Mouse (Mus musculus): ENCODE data around the gene Tcam1. TPM values are rescaled to one million over a fixed set of nuclear protein-coding genes. Genes with fewer than 3 reads are reported as not detected.

The Tcam1 gene
- total RNA-seq, 1 experiment: 1.0 TPM

DNA sequence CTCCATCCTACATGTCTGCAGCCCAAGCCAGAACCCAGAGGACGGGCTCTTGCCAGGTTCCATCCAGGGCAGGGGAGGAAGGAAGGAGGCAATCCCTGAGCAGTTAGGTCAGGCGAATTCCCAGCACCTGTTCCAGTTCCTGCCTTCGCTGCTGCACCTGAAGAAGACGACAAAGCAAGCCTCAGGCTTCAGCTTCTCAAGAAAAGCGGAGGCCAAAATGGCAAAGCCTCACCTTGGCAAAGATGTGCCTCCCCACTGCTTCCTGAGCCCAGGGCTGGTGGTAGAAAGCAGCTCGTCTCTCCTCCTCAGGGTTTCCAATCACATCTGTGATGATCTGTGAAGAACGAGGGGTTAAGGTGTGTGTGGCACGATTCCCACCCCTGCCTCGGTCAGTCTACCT is 12.5 kb upstream of the Tcam1 start:
- no peak for DNase-seq (ENCODE audit: low read depth, low spot score)
- no peaks in the 10 kb centered on the region for H3K9me3 ChIP-seq (ENCODE audit: control insufficient read depth, insufficient read depth, low read depth, low read length)
- in situ Hi-C loops (cut with MboI; ENCODE audit: low sequenced_read_pairs in 2 of 2, unreplicated experiment in 2 of 2): no loop called here
- H3K4me1 ChIP-seq (ENCODE audit: control insufficient read depth in 2 of 2, insufficient read depth in 2 of 2, low read length in 2 of 2, poor library complexity in 1 of 2): peaks cover 3 to 6% of the 10 kb centered on the region in 2 experiments; a peak in 2 of 4 replicates
- H3K9ac ChIP-seq (ENCODE audit: insufficient read depth, low read depth, low read length, poor library complexity, severe bottlenecking): no peak overlapping the region
- no peak overlapping the region for H3K27ac ChIP-seq (ENCODE audit: insufficient read depth, low read depth, low read length, poor library complexity, severe bottlenecking)
- TF ChIP-seq MAFK (IDR thresholded peaks at IDR 0.05; ENCODE audit: insufficient read depth, low read depth, low read length) (no peak), ZC3H11A (IDR thresholded peaks at IDR 0.05; ENCODE audit: borderline replicate concordance, low read depth, low read length) (no peak)
- peaks cover 56% of the 10 kb centered on the region for H3K36me3 ChIP-seq (ENCODE audit: control insufficient read depth, insufficient read depth, low read length, poor library complexity, severe bottlenecking)
- H3K4me3 ChIP-seq (ENCODE audit: insufficient read depth in 1 of 2, low read depth in 1 of 2, low read length in 2 of 2, poor library complexity in 1 of 2, severe bottlenecking in 1 of 2): no peak overlapping the region

DNA sequence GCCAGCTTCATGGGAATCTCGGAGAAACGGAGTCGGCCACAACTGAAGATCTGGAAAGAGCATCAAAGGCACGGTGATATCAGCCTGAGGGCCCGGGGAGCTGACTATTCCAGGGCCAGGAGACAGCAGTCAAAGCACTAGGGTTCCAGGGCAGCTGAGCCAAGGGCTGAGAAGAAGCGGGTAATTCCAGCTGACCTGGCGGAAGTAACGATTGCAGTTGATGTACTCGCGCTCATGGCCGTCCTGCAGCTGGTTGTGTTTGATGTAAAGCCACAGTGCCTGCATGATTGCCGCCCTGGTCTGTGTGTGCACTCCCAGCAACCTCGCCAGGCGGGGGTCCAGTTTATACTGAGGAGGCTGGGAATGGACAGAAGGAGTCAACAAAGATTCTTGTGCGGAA is 11.5 kb upstream of the Tcam1 start:
- H3K9ac ChIP-seq (ENCODE audit: insufficient read depth, low read depth, low read length, poor library complexity, severe bottlenecking): no peak overlapping the region
- H3K36me3 ChIP-seq (ENCODE audit: control insufficient read depth, insufficient read depth, low read length, poor library complexity, severe bottlenecking): peaks cover 53% of the 10 kb centered on the region
- no peak overlapping the region for H3K4me3 ChIP-seq (ENCODE audit: insufficient read depth in 1 of 2, low read depth in 1 of 2, low read length in 2 of 2, poor library complexity in 1 of 2, severe bottlenecking in 1 of 2)
- H3K4me1 ChIP-seq (ENCODE audit: control insufficient read depth in 2 of 2, insufficient read depth in 2 of 2, low read length in 2 of 2, poor library complexity in 1 of 2): peaks cover 6 to 7% of the 10 kb centered on the region in 2 experiments; a peak in 3 of 4 replicates
- TF ChIP-seq ZC3H11A (IDR thresholded peaks at IDR 0.05; ENCODE audit: borderline replicate concordance, low read depth, low read length) (no peak), MAFK (IDR thresholded peaks at IDR 0.05; ENCODE audit: insufficient read depth, low read depth, low read length) (no peak), ZNF384 (IDR thresholded peaks at IDR 0.05; ENCODE audit: low read depth, low read length) (no peak), HCFC1 (IDR thresholded peaks at IDR 0.05; ENCODE audit: borderline replicate concordance, insufficient read depth, low read length) (no peak), CHD2 (IDR thresholded peaks at IDR 0.05; ENCODE audit: low read depth, low read length) (no peak)
- H3K9me3 ChIP-seq (ENCODE audit: control insufficient read depth, insufficient read depth, low read depth, low read length): no peaks in the 10 kb centered on the region
- no peak for DNase-seq (ENCODE audit: low read depth, low spot score)
- in situ Hi-C loops (cut with MboI; ENCODE audit: low sequenced_read_pairs in 2 of 2, unreplicated experiment in 2 of 2): no loop called here
- H3K27ac ChIP-seq (ENCODE audit: insufficient read depth, low read depth, low read length, poor library complexity, severe bottlenecking): no peak overlapping the region

DNA sequence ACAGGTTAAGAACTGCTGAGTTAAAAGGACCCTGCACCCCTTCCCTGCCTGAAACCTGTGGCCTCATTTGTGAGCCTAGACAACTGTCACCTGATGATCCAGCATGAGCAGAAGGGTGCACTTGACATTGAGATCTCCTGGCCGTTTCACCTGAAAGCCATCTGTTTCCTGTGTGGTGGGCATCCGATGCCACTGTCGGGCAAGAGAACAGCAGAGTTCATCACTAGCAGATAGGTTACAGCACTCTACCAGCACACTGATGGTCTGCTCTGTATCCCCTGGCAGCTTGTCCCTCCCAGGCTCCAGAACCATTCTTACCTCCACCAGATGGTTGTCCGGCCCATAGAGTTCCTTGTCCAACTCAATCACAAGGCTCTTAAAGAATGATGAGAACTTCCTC is 10.9 kb upstream of the Tcam1 start:
- Histone ChIP-seq H3K27ac (ENCODE audit: insufficient read depth, low read depth, low read length, poor library complexity, severe bottlenecking) (no peak overlapping the region), H3K9me3 (ENCODE audit: control insufficient read depth, insufficient read depth, low read depth, low read length) (no peaks in the 10 kb centered on the region), H3K4me3 (ENCODE audit: insufficient read depth in 1 of 2, low read depth in 1 of 2, low read length in 2 of 2, poor library complexity in 1 of 2, severe bottlenecking in 1 of 2) (no peak overlapping the region), H3K4me1 (ENCODE audit: control insufficient read depth in 2 of 2, insufficient read depth in 2 of 2, low read length in 2 of 2, poor library complexity in 1 of 2) (peaks cover 7 to 8% of the 10 kb centered on the region in 2 experiments; a peak in 3 of 4 replicates), H3K36me3 (ENCODE audit: control insufficient read depth, insufficient read depth, low read length, poor library complexity, severe bottlenecking) (peaks cover 53% of the 10 kb centered on the region), H3K9ac (ENCODE audit: insufficient read depth, low read depth, low read length, poor library complexity, severe bottlenecking) (no peak overlapping the region)
- in situ Hi-C loops (cut with MboI; ENCODE audit: low sequenced_read_pairs in 2 of 2, unreplicated experiment in 2 of 2): no loop called here
- no peak for DNase-seq (ENCODE audit: low read depth, low spot score)
- no peak for TF ChIP-seq MAFK (IDR thresholded peaks at IDR 0.05; ENCODE audit: insufficient read depth, low read depth, low read length)
- no peak for TF ChIP-seq ZC3H11A (IDR thresholded peaks at IDR 0.05; ENCODE audit: borderline replicate concordance, low read depth, low read length)
- no peak for TF ChIP-seq CHD2 (IDR thresholded peaks at IDR 0.05; ENCODE audit: low read depth, low read length)
- no peak for TF ChIP-seq HCFC1 (IDR thresholded peaks at IDR 0.05; ENCODE audit: borderline replicate concordance, insufficient read depth, low read length)

DNA sequence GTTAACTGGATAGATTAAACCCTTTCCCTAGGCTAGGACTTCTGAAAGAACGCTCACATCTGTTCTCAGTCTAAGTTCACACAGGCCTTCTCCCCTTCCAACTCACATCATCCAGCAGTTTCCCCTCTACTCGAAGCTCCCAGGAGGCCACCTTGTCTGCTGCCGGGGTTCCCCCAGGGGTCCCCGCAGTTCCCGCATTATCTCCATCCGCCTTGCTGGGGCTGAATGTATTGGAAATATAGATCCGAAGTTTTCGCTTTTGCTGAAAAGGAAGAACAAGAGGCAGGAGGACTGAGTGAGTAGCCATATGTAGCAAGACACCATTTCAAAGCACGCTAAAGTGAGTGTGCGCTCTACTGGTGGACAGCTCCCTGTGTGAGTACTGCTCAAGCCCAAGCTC is 10.0 kb upstream of the Tcam1 start:
- in situ Hi-C loops (cut with MboI; ENCODE audit: low sequenced_read_pairs in 2 of 2, unreplicated experiment in 2 of 2): no loop called here
- Histone ChIP-seq H3K9ac (ENCODE audit: insufficient read depth, low read depth, low read length, poor library complexity, severe bottlenecking) (no peak overlapping the region), H3K27ac (ENCODE audit: insufficient read depth, low read depth, low read length, poor library complexity, severe bottlenecking) (no peak overlapping the region), H3K4me1 (ENCODE audit: control insufficient read depth in 2 of 2, insufficient read depth in 2 of 2, low read length in 2 of 2, poor library complexity in 1 of 2) (peaks cover 7 to 12% of the 10 kb centered on the region in 2 experiments), H3K36me3 (ENCODE audit: control insufficient read depth, insufficient read depth, low read length, poor library complexity, severe bottlenecking) (peaks cover 47% of the 10 kb centered on the region), H3K9me3 (ENCODE audit: control insufficient read depth, insufficient read depth, low read depth, low read length) (no peaks in the 10 kb centered on the region), H3K4me3 (ENCODE audit: insufficient read depth in 1 of 2, low read depth in 1 of 2, low read length in 2 of 2, poor library complexity in 1 of 2, severe bottlenecking in 1 of 2) (no peak overlapping the region)
- DNase-seq (ENCODE audit: low read depth, low spot score): no peak
- TF ChIP-seq HCFC1 (IDR thresholded peaks at IDR 0.05; ENCODE audit: borderline replicate concordance, insufficient read depth, low read length) (no peak), ZC3H11A (IDR thresholded peaks at IDR 0.05; ENCODE audit: borderline replicate concordance, low read depth, low read length) (no peak), CHD2 (IDR thresholded peaks at IDR 0.05; ENCODE audit: low read depth, low read length) (no peak), MAFK (IDR thresholded peaks at IDR 0.05; ENCODE audit: insufficient read depth, low read depth, low read length) (no peak), ZNF384 (IDR thresholded peaks at IDR 0.05; ENCODE audit: low read depth, low read length) (no peak)

DNA sequence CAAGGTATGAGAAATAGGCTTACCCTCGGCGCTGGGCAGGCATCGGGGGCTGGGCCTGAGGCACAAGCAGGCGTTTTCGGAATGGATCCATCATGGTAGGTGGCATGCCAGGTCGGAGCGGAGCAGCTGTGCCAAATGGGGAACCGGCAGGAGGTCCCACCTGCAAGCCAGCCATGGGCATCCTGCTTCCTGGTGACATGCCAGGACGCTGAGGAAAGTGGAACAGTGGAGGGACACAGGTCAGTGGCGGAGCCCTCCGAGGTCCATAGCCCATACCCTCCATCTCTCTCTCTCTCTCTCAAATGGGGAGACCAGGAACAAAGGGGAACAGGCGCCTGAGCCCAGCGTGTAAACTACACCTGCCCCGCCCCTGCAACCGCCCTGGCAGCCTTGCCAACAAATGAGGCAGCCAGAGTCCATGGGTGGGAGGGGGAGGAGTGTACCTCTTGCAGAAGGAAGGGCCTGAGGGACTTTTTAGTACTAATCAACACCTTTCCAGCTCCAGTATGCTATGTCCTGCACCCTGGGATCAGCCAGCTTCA is 9.1 kb upstream of the Tcam1 start:
- H3K9me3 ChIP-seq (ENCODE audit: control insufficient read depth, insufficient read depth, low read depth, low read length): no peaks in the 10 kb centered on the region
- in situ Hi-C loops (cut with MboI; ENCODE audit: low sequenced_read_pairs in 2 of 2, unreplicated experiment in 2 of 2): no loop called here
- peaks cover 7 to 14% of the 10 kb centered on the region in 2 experiments for H3K4me1 ChIP-seq (ENCODE audit: control insufficient read depth in 2 of 2, insufficient read depth in 2 of 2, low read length in 2 of 2, poor library complexity in 1 of 2)
- TF ChIP-seq HCFC1 (IDR thresholded peaks at IDR 0.05; ENCODE audit: borderline replicate concordance, insufficient read depth, low read length) (no peak), ZC3H11A (IDR thresholded peaks at IDR 0.05; ENCODE audit: borderline replicate concordance, low read depth, low read length) (no peak), ZNF384 (IDR thresholded peaks at IDR 0.05; ENCODE audit: low read depth, low read length) (no peak), MAFK (IDR thresholded peaks at IDR 0.05; ENCODE audit: insufficient read depth, low read depth, low read length) (no peak), CHD2 (IDR thresholded peaks at IDR 0.05; ENCODE audit: low read depth, low read length) (no peak)
- no peak overlapping the region for H3K27ac ChIP-seq (ENCODE audit: insufficient read depth, low read depth, low read length, poor library complexity, severe bottlenecking)
- H3K4me3 ChIP-seq (ENCODE audit: insufficient read depth in 1 of 2, low read depth in 1 of 2, low read length in 2 of 2, poor library complexity in 1 of 2, severe bottlenecking in 1 of 2): no peak overlapping the region
- no peak for DNase-seq (ENCODE audit: low read depth, low spot score)
- peaks cover 38% of the 10 kb centered on the region for H3K36me3 ChIP-seq (ENCODE audit: control insufficient read depth, insufficient read depth, low read length, poor library complexity, severe bottlenecking)
- H3K9ac ChIP-seq (ENCODE audit: insufficient read depth, low read depth, low read length, poor library complexity, severe bottlenecking): no peak overlapping the region

Data from ES-E14 (cell line).